Mouse (Mus musculus) kidney, adult 2 months (tissue): ENCODE measurements around the gene Mblac1.

Source experiments
- CTCF ChIP-seq: fragments of 200-500 bp; conservative IDR thresholded peaks from 2 replicates; pipeline ENCODE4 v1.5.1; 2011; ENCODE audit warnings: low read depth, mild to moderate bottlenecking, control low read depth, low read length, moderate library complexity, mixed read lengths; ENCODE audit not compliant: insufficient read depth, insufficient read length
- POLR2A ChIP-seq: fragments of 200-500 bp; IDR thresholded peaks from one replicate; pipeline ENCODE4 v1.6.1; 2011; ENCODE audit warnings: low read depth, low read length, control low read depth

- TF ChIP-seq POLR2A, result no peak
- TF ChIP-seq CTCF, result no peak
Observed at GRCm38 (mm10) chr5:138187661-138188306, 6.3 kb upstream of the Mblac1 start.
